Mouse (Mus musculus) megakaryocyte, embryonic 14.5 days (primary cell): ENCODE results near the gene Tppp.

Source experiments
- FLI1 ChIP-seq: IDR thresholded peaks from 2 replicates; pipeline ENCODE4 v1.6.1; 2012; ENCODE audit warnings: low read length, inconsistent platforms, mixed read lengths
- GATA1 ChIP-seq: IDR thresholded peaks from 3 replicates; pipeline ENCODE4 v1.6.1; 2012; ENCODE audit warnings: mixed read lengths, low read length, inconsistent platforms, borderline replicate concordance

DNA sequence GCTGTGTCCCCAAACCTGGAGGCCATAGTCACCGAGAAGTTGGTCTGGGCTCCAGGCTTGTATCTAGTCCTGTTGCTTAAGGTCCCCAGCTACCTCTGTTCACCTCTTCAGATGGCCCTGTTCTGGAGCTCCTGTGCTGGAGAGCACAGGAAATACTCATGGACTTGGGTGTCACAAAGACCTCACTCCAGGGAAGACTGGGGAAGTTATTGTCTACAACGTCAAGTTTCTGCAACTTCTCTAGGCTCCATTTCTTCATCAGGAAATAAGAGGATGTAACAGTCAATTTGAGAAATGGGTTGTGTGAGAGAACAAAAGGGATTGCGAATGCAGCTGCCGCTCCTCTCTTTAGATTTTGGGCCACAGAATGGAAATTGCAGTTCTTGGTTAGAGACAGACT lies 12.8 kb upstream of the Tppp start:
- no peak for TF ChIP-seq GATA1
- TF ChIP-seq FLI1 = no peak
